Mouse (Mus musculus) urinary bladder, postnatal 14 days (tissue): Measurements from ENCODE around the gene Bod1.

Source experiments
- DNase-seq: peaks from one replicate; pipeline ENCODE4 v3.0.0; 2021; ENCODE audit warnings: low spot score

Gene Bod1

DNA sequence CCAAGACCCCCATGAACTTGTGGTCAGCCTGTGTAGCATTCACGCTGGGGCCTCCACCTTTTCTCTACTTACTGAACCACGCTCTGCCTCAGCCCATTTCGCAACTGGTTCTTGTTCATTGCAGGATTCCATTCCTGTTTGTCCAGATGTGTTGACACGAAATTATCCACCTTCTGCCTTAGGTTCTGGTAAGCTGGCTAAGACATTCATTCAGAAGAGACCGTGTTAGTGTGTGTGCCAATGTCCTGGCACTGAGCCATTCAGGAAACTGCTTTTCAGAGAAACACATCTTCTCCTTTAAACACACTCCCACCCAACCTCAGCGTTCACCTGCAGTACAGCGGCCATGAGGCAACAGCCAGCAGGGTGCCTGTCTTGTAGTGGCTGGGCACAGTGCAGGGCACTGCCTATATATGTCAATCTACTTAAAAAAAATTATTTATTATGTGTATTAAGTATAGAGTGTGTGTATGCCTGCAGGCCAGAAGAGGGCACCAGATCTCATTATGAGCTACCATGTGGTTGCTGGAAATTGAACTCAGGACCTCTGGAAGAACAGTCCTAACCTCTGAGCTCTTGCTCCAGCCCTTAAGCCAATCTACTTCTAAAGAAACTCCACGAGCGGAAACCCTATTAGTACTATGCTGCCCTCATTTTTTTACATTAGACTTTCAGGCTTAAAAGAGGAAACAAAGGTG, 2.4 kb downstream of the Bod1 start:
- DNase-seq: no peak

DNA sequence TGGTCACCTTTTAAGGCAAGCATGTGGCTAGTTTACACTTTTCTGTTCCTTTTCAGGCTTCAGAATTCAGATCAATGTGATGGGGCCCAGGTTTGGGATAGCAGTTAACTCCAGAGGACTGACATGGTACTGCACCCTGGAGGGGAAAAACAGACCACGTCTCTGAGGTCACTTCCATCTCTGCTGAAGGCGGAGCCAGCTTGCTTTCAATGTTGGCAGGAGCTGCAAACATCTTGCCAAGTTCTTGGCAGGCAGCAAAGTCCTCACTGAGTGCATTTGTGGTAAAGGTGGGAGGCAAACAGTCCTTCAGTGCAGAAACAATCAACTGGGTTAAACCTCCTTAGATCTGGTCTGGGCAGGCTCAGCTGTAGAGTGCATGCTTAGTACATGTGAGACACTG, 7.5 kb downstream of the Bod1 start:
- DNase-seq: no peak

DNA sequence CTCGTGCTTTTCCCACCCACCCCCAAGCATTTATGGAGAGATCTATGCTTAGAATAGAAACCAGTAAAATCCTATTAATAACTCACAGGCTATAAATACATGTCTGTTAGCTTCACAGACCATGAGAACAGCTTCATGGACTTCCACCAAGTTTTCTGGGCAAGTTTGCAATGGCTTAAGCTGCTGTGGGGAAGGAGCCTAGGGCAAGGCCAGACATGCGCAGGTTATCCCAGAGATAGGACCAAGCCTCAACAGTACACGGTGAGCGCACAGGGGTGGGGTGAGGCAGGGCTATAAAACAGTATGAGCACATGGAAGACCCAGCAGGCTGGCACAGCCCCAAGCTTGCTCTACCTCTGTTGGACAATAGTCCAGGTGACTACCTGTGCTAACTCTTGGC, 8.2 kb downstream of the Bod1 start:
- no peak for DNase-seq

DNA sequence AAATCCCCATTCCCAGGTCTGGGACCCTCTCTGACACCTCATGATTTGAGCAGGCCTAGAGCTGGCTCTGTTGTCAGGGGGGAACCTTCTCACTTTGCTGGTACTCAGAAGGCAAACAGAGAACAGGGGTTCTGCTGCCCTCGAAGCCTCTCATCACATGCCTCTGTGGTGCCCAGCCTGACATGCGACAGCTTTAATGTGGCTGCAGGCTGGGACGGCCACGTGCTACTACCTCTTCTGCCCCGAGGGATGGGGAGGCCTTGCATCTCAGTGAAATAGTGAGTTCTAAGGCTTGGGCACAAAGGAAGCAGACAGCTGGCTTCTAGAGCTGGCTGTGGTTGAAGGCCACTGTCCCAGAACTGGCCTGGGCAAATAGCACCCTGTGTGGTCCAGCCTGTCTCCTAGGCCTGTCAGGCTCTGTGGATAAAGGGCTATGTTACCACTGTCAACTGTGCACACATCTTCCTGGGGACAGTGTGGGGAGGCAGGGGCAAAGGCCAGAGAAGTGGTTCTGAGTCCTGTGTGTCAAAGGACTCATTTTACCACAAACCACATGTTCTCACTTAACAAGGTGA, 8.7 kb downstream of the Bod1 start:
- no peak for DNase-seq

DNA sequence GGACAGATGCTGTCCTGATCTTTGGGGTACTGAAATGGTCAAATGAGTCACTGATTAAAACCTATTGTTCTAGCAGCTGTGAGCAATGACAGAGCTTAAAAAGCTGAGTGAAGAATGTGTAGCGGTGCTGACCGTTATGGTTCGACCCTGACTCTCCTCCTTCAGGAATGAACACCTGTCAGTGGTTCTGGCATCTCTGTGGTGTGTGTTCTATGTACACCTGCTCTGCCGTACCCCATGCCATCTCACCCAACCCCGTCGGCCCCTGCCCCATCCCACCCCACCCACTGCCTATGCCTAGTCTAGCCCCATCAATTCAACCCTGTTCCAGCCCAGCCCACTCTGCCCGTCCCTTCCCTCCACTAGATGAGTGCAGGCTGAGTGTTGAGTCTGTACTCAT, 9.5 kb downstream of the Bod1 start:
- DNase-seq: no peak

DNA sequence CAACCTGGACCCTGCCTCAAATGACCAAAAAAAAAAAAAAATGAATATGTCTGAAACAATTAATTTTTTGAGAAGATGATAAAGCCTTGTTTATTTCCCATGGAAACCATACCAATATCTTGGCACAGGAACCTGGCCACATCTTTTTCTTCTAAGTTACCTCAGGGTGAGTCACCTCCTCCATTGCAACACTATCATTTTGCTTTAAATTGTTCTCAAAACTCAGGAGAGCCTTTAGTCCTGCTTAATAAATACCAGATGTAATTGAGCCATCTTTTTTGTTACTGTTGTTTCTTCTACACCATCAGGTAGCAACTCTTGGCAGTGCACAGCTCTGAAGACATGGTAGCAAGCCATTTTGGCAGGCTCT, 13.9 kb downstream of the Bod1 start:
- DNase-seq: no peak

DNA sequence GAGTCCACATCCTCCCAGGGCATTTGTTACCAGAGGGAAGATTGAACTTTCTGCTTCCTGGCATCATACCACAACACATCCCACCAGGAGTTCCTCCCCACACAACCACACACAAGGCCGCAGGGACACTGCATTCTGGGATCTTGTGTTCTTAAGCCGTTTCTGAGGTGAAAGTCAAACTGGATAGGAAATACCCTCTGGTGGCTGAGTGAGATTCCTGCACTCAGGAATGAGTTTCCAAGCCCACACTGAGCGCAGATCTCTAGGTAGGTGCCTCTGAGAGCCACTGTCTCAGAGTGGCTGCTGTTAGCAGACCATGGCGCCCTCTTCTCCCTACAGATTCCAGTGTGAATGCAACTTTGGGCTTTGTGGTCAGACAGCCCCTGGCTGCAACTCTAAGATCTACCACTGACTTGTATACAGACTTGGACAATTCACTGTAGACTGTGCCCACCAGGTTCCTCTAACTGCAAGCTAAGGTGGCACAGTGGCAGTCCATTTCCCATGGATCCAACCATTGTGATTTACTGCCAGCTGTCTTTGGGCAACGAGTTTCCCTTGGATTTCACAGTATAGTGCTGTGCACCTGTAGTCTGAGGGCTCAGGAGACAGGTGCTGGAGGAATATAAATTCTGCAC, 14.4 kb downstream of the Bod1 start:
- no peak for DNase-seq

DNA sequence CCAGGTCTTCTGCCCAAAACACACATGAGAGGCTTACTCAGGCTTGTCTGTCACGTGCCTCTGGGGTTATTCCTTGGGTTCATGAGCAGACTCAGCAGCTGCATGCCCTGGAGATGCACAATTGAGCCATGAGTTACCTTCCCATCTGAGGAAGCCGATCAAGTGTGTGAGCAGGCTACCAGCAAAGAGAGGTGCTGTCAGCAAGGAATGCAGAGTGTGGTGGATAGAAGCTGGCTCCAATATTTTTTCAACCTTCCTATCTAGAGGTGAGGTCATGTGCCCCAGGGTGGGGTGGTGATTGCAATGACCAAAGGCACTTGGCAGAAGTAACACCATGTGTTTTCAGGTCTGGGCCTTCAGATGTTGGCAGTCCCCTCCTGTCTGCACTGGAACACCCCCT, 22.2 kb downstream of the Bod1 start:
- DNase-seq: no peak

DNA sequence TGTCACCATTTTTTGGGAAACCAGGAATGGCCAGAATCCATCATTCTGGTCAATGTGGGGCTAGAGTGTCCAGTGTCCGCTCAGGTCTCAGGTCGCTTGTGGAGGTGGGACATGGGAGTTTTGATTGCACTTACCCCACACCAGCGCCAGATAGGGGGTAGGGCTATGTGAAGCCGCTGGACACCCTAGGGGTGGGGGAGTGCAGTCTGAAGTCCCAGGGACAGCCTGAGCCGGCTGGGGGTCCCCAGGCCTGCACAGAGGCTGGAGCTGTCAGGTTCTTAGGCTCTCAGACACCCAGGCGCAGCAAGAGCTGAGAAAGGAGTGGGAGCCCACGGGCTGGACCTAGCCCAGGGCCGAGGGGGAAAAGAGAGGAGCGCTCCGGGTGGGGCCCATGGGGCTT, 24.4 kb downstream of the Bod1 start:
- DNase-seq: no peak

DNA sequence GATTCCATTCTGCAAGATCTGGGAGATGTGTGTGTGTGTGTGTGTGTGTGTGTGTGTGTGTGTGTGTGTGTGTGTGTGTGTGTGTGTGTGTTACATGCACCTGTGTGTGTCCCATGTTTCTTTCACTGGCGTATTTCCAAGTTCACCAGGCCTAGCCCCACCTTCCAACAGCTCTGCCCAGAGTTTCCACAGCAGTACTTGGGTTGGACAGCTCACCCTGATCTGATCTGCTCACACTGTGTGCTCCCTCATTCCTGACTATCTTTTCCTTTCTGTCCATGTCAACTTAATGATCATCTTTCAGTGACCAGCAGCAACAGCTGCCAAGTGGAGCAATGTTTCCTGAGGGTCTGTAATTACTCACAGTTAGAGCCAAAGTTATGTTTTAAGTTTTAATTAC, 25.1 kb downstream of the Bod1 start:
- no peak for DNase-seq

DNA sequence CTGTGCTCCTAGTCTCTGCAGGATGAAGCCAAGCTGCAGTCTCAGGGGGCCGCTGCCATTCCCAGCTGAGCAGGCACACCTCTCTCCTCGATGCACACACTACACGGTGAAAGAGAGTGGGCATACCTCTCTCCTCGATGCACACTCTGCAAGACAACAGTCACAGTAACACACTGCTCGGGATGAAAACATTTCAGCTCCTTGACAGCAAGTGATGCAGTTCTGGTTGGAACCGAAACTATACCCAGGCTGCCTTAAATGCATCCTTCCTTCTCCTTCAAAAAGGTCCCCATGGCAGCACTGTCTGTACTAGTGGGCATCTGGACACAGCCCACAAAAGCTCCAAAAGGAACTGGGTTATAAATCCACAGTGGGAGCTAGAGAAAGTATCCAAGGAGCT, 28.6 kb downstream of the Bod1 start:
- no peak for DNase-seq

DNA sequence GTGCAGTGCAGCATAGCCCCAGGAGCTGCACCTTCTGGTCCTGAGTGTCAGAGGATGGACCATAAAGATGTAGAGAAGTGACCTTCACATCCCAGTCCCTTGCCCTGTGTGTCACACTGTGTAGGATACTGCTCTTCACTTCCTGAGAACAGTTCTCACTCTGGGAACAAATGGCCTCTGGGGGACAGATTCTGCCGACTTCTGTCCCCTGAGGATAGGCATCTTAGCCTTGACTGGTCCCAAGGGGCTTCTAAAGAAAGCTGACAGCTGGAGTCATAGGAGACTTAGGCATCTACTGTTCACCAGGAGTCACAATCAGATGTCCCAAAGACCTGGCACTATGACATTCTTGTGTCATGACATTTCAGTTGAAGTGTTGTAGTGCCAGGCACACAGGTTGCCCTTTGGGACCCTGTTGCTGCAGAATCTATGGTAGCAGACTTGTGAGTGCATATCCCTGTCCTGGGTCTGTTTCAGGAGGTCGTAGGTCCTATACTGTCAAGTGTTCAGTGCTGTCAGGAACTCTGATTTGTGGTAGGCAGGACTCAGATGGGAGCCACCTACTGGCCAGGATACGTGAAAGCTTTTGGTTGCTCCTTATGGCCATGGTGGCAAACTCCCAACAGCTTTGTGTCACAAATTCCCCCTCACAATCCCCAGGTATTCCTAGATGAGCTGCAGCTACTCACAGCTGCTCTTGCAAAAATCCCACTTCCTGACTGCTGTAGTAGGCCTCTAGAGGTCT, 30.4 kb downstream of the Bod1 start:
- no peak for DNase-seq

DNA sequence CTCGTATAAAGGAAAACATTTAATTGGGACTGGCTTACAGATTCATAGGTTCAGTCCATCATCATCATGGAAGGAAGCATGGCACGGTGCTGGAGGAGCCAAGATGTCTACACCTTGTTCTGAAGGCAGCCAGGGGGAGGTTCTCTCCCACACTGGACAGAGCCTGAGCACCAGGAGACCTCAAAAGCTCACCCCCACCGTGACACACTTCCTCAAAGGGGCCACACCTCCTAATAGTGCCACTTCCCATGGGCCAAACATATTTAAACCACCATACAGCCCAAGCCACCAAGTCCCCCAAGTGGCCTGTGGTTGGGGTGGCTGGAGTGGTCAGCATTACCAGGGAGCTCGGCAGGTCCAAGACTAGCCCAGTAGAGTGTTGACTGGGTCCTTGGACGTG, 31.5 kb downstream of the Bod1 start:
- no peak for DNase-seq

DNA sequence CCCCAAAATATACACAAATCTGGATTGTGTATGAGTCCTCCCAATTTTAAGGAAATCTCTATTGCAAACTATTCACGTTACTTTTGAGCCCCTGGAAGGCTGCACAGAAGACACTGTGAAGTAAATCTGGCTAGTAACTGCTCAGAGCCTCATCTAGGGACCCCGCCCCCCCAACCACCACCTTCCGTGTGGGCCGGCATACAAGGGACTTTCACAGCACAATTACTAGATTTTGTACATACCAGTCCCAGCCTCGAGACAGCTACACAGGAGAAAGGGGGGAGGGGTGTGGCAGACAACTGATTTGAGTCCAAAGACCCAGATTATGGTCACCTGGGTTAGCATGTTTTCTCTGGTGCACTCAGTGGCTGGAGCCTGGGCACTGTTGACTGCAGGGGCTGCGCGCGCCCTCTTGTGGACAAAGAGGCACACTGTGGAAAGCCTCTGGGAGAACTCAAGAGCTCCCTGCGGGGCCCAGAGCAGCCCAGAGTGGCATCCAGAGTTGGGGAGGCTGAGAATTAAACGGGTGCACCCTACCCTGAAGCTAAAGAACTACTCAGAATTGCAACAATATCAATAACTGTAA, 33.8 kb downstream of the Bod1 start:
- peak; percentile 78 for DNase-seq

DNA sequence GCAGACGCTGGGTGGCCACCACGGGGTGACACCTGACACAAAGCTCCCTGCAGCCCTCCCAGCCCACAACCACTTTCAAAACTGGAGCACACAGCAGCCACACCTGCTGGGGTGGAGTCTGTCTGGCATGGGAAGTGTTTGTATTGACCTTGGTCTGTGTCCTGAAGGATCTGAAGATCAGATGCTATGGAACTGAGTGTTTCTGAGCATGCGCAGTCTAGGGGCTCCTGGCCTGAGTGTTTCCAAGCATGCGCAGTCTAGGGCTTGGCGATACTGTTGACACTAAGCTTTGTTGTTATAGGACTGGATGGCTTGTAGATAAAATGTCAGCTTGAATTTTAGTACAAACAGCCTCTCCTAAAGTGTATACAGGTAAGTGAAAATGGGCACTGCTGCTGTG, 43.0 kb downstream of the Bod1 start:
- no peak for DNase-seq

DNA sequence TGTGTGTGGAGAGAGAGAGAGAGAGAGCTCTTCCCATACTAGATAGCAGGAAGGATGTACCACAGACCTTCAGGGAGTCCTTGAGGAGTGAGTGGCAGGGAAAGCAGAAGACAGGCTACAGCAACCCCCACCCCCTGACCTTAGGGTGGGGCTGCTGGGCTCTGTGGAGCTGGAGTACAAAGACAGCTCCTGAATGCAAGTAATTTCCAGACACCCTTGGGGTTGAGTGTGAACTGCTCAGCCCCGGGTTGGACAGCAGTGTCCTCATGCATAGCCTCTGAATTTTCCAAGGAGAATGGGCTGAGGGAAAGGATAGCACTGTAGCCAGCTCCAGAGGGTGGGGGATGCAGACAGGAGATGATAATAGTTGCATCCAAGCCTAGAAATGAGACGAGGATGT, 50.9 kb downstream of the Bod1 start:
- DNase-seq: no peak

DNA sequence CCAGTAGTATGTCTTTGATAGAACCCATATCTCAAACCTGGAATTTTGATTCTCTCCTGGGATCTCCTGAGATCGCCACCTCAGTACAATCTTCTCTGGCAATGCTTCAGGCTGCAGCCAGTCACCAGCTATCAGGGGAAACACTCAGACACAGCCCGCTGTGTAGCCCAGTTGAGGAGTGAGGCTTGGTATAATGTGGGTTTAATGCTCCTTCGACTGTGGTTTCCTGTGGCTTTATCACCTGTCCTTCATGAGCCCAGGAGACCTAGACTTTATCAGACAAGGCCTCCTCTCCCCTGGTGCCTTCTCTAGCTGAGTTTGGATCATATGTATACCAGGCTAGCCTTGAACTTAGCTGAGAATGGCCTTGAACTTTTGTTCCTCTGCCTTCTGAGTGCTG, 53.9 kb downstream of the Bod1 start:
- DNase-seq: no peak

DNA sequence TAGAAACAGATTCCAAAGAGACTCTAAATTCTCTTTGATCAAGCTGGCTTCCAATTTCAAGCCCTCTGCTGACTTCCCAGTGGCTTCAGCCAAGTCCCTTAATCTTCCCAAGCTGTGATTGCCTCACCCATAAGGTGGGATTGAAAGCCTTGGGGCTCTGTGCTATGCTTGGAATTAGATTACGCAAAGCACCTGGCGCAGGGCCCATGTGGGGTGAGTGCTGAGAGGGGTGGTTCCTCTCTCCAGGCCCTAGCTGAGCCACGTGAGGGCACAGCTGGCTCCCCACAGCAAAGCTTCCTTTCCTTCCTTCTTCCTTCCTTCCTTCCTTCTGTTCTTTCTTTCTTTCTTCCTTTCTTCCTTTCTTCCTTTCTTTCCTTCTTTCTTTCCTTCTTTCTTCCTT, 54.4 kb downstream of the Bod1 start:
- DNase-seq: peak; percentile 86

DNA sequence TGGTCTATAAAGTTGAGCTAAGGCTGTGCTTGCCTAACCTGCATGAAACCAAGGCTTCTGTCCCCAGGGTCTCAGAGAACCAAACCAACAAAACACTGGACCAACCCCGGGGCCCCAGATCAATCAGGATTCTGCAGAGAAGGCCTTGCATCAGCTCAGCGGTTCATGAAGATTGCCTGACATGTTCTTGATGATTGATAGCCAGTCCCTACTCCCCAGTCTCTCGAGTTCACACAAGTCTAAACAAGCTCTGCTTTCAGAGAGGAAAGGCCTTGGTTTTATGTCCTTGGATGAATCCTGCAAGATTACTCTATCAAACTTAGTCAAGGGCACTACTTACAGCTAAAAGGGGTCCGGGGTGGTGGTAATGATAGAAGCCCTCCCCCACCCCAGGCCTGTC, 55.0 kb downstream of the Bod1 start:
- DNase-seq: no peak
